Mouse (Mus musculus): ENCODE measurements at regions not wholly inside any gene's neighbourhood (a gene's known extent, or its start where the extent isn't known, plus 50 kb on each side); places are given as distances from the start of the nearest gene placed in this dataset.

DNA sequence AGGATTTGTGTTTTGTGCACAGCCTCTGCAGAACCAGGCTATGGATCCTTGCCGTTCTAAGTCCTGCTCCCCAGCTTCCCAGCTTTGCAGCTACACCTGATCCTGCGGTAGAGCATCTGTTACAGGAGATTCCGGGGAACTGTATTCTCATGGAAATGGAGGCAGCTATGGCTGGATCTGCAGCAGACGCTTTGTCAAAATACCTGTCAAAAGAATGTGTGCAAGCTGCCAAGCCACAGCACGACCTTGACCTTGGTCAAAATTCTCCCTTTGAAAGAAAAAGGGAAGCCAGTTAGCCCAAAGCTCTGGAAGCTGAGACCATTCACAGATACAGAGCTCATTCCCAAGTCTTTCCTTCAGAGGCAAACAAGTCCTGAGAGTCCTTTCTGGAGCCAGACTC, 255.3 kb downstream of the Med13l start:
- Histone ChIP-seq H3K36me3 (replicated peaks; ENCODE audit: control insufficient read depth, insufficient read depth) (no peaks in the 10 kb centered on the region), H3K27ac (no peak overlapping the region), H3K27me3 (ENCODE audit: control insufficient read depth, insufficient read depth, low read length) (no peaks in the 10 kb centered on the region), H3K9me3 (ENCODE audit: control insufficient read depth, low read length) (no peaks in the 10 kb centered on the region), H3K4me1 (replicated peaks; ENCODE audit: control insufficient read depth, insufficient read depth, low read length) (no peaks in the 10 kb centered on the region), H3K9ac (no peak overlapping the region), H3K4me2 (replicated peaks) (no peak overlapping the region), H3K4me3 (replicated peaks; ENCODE audit: low read length) (no peak overlapping the region)
- WGBS = 67% methylated on average over 5 of the region's 5 CpGs
- no peak for ATAC-seq (ENCODE audit: low FRiP score)
- DNase-seq (ENCODE audit: low spot score) = no peak

DNA sequence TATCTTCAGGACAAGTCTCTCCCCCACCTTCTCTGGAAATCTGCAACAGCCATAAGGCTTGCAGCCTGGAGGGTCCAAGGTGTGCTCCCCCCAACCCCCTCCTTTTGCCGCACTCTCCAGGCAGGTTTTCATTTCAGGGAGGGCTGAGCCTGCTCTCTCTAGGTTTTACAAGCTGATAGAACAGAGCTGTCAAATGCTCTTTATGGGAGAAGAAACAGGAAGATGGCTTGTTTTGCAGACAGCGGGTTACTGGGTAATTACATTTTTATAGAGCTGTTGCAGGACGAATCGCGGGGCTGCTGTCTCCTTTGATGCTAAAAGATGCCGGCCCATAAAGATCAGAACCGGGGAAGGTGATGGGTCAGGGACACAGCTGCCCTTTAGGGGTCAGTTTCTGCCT, 257.8 kb downstream of the Med13l start:
- H3K9me3 ChIP-seq (ENCODE audit: control insufficient read depth, low read length) = peaks cover 5% of the 10 kb centered on the region; the same call in 1 of the 2 replicates
- DNase-seq (ENCODE audit: low spot score) (no peak), ATAC-seq (ENCODE audit: low FRiP score) (no peak)
- H3K27me3 ChIP-seq (ENCODE audit: control insufficient read depth, insufficient read depth, low read length) = no peaks in the 10 kb centered on the region
- H3K36me3 ChIP-seq (replicated peaks; ENCODE audit: control insufficient read depth, insufficient read depth) = no peaks in the 10 kb centered on the region
- 65% methylated on average over 7 of the region's 7 CpGs for whole genome bisulfite sequencing
- no peak overlapping the region for H3K4me2 ChIP-seq (replicated peaks)
- no peak overlapping the region for H3K9ac ChIP-seq
- H3K27ac ChIP-seq = no peak overlapping the region
- H3K4me3 ChIP-seq (replicated peaks; ENCODE audit: low read length) = no peak overlapping the region
- H3K4me1 ChIP-seq (replicated peaks; ENCODE audit: control insufficient read depth, insufficient read depth, low read length) = no peaks in the 10 kb centered on the region

DNA sequence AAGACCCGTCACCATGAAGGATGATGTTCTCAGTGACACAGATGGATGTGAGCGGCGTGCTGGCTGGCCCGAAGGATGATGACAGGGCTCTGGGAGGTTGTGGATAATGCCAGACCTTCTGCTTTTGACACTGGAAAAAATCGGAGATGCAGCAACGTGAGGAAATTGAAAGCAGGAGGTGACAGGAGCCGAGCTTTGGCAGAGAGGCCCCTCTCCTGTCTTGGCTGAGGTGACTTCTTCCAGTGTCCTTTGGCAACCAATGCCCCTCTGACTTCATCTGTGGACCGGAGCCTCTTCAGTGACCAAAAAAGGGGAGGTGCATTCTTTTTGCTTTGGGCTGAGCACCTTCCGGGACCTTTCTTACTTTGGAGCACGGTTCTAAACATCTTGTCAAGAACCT, 264.3 kb downstream of the Med13l start:
- DNase-seq (ENCODE audit: low spot score) = no peak
- H3K4me3 ChIP-seq (replicated peaks; ENCODE audit: low read length) = no peak overlapping the region
- WGBS = 86% methylated on average over 10 of the region's 10 CpGs
- no peak for ATAC-seq (ENCODE audit: low FRiP score)
- no peaks in the 10 kb centered on the region for H3K36me3 ChIP-seq (replicated peaks; ENCODE audit: control insufficient read depth, insufficient read depth)
- no peak overlapping the region for H3K9ac ChIP-seq
- no peak overlapping the region for H3K27ac ChIP-seq
- H3K4me2 ChIP-seq (replicated peaks) = no peak overlapping the region
- H3K4me1 ChIP-seq (replicated peaks; ENCODE audit: control insufficient read depth, insufficient read depth, low read length) = no peaks in the 10 kb centered on the region
- no peaks in the 10 kb centered on the region for H3K27me3 ChIP-seq (ENCODE audit: control insufficient read depth, insufficient read depth, low read length)
- peaks cover 5% of the 10 kb centered on the region; the same call in 1 of the 2 replicates for H3K9me3 ChIP-seq (ENCODE audit: control insufficient read depth, low read length)

DNA sequence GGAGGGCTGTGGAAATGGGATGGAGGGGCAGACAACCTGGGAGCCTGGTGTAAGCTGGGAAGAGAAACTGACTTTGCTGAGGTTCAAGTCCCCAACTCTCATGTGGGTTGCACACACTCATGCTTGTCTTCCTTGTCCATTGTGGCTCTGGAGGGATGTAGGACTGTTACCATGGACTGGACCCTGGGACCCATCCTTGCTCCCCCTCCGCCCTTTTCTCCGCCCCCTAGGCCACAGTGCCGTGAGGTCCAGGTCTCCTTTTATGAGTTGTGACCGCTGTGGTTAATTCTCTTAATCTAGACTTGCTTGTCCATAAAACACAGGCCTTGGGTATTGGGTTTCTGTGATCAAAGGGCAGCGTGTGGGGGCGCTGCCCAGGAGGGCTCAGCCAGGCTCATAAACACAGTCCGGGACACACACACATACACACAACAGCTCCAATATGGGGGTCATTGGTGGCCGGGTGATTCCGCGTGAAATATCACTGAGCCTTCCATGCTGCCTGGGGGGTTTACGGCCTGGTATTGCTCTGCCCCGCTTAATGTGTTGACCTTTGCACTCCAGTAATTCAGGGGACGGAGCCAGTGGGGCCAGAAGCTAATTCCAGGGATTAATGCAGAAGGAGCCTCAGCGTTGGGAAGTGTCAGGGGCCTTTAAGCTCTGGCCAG, 268.7 kb downstream of the Med13l start:
- ATAC-seq (ENCODE audit: low FRiP score) (no peak), DNase-seq (ENCODE audit: low spot score) (no peak)
- Histone ChIP-seq H3K27me3 (ENCODE audit: control insufficient read depth, insufficient read depth, low read length) (no peaks in the 10 kb centered on the region), H3K9ac (no peak overlapping the region), H3K4me2 (replicated peaks) (no peak overlapping the region), H3K4me1 (replicated peaks; ENCODE audit: control insufficient read depth, insufficient read depth, low read length) (no peaks in the 10 kb centered on the region), H3K27ac (no peak overlapping the region), H3K36me3 (replicated peaks; ENCODE audit: control insufficient read depth, insufficient read depth) (no peaks in the 10 kb centered on the region), H3K9me3 (ENCODE audit: control insufficient read depth, low read length) (no peaks in the 10 kb centered on the region), H3K4me3 (replicated peaks; ENCODE audit: low read length) (no peak overlapping the region)
- WGBS = 61% methylated on average over 14 of the region's 14 CpGs

DNA sequence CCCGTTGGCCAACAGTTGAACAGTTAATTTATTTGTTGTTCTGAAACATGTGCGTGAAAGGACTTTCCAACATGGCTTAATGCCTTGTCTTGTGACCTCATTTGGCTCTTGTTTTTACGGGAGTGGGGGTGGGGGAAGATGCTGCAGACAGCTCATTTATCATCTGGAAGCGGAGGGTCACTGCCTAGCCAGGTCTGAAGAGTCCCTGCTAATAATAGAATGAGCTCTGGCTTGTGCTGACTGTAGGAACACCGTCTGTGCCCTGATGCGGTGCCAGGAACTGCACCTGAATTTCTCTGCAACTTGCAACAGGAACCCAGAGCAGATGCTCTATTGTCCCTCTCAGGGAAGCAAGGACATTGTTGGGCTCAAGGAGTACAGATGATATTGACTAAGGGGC, 272.2 kb downstream of the Med13l start:
- DNase-seq (ENCODE audit: low spot score) (no peak), ATAC-seq (ENCODE audit: low FRiP score) (no peak)
- no peak overlapping the region for H3K27ac ChIP-seq
- H3K9me3 ChIP-seq (ENCODE audit: control insufficient read depth, low read length) = no peaks in the 10 kb centered on the region
- whole genome bisulfite sequencing = 35% methylated on average over 6 of the region's 6 CpGs
- H3K4me1 ChIP-seq (replicated peaks; ENCODE audit: control insufficient read depth, insufficient read depth, low read length) = no peaks in the 10 kb centered on the region
- no peak overlapping the region for H3K9ac ChIP-seq
- H3K4me3 ChIP-seq (replicated peaks; ENCODE audit: low read length) = no peak overlapping the region
- no peak overlapping the region for H3K4me2 ChIP-seq (replicated peaks)
- no peaks in the 10 kb centered on the region for H3K36me3 ChIP-seq (replicated peaks; ENCODE audit: control insufficient read depth, insufficient read depth)
- no peaks in the 10 kb centered on the region for H3K27me3 ChIP-seq (ENCODE audit: control insufficient read depth, insufficient read depth, low read length)

DNA sequence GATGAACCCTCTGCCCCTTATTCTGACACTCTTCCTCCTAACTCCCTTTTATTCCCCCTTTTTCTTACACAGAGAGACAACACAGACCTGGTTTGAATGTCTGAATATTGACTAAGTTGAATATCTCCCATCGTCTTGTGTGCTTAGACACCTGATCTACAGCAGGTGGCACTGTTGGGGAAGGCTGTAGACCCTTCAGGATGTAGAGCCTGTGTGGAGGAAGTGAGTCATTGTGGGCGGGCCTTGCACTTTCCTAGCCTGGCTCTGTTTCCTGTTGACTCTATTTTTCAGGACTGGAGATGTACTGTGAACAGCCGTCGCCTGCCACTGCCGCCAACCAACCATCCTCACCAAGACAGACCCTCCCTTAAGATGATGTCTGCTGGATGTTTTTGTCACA, 273.6 kb downstream of the Med13l start:
- 94% methylated on average over 5 of the region's 5 CpGs for WGBS

DNA sequence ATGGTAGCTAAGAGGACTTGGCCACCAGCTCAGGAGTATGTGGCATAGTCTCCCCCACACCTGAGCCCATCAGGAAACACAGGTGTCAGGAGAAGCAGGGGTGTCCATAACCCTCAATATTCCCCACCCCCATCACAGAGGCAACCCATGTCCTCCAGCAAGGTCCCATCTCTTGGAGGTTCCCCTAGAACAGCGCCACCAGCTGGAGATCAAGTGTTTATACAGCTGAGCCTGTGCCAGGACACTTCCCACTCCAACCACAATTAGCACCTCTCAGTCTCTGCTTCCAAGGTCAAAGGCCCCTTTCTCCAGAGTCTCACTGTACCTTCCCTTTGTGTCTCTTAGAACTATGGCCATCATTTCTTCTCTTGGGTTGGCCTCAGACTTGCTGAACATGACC, 276.5 kb downstream of the Med13l start:
- no peaks in the 10 kb centered on the region for H3K36me3 ChIP-seq (replicated peaks; ENCODE audit: control insufficient read depth, insufficient read depth)
- no peaks in the 10 kb centered on the region for H3K27me3 ChIP-seq (ENCODE audit: control insufficient read depth, insufficient read depth, low read length)
- H3K4me2 ChIP-seq (replicated peaks) = no peak overlapping the region
- ATAC-seq (ENCODE audit: low FRiP score) (no peak), DNase-seq (ENCODE audit: low spot score) (no peak)
- no peaks in the 10 kb centered on the region for H3K4me1 ChIP-seq (replicated peaks; ENCODE audit: control insufficient read depth, insufficient read depth, low read length)
- no peak overlapping the region for H3K9ac ChIP-seq
- 58% methylated on average over 1 of the region's 1 CpGs for WGBS
- no peak overlapping the region for H3K4me3 ChIP-seq (replicated peaks; ENCODE audit: low read length)
- no peaks in the 10 kb centered on the region for H3K9me3 ChIP-seq (ENCODE audit: control insufficient read depth, low read length)
- no peak overlapping the region for H3K27ac ChIP-seq

More for the DNA sequence above, 273.6 kb downstream of the Med13l start:
- H3K27me3 ChIP-seq (ENCODE audit: control insufficient read depth, insufficient read depth, low read length) = no peaks in the 10 kb centered on the region
- ATAC-seq (ENCODE audit: low FRiP score) (no peak), DNase-seq (ENCODE audit: low spot score) (no peak)
- no peak overlapping the region for H3K4me3 ChIP-seq (replicated peaks; ENCODE audit: low read length)
- H3K27ac ChIP-seq = no peak overlapping the region
- H3K4me1 ChIP-seq (replicated peaks; ENCODE audit: control insufficient read depth, insufficient read depth, low read length) = no peaks in the 10 kb centered on the region
- no peaks in the 10 kb centered on the region for H3K9me3 ChIP-seq (ENCODE audit: control insufficient read depth, low read length)
- H3K4me2 ChIP-seq (replicated peaks) = no peak overlapping the region
- no peak overlapping the region for H3K9ac ChIP-seq
- H3K36me3 ChIP-seq (replicated peaks; ENCODE audit: control insufficient read depth, insufficient read depth) = no peaks in the 10 kb centered on the region

DNA sequence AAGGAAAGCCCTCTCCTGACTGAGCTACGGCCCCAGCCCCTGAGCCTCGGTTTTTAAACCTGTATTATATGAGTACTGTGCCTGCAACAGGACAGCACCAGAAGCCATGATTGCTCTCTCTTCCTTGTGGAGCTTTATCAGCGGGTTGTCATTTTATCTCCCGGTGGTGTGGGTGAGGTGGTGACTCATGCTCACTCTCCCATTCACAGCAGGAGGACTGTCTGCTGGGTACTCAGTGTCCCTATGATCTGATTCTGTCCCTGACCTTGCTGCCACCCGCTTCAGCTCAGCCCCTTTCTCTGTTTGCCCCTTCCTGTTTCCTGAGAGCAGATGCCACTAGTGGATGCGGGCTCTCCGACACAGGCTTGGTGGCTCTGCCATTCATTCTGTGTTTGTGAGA, 277.9 kb downstream of the Med13l start:
- WGBS = 76% methylated on average over 7 of the region's 7 CpGs
- no peak overlapping the region for H3K27ac ChIP-seq
- H3K4me2 ChIP-seq (replicated peaks) = no peak overlapping the region
- no peak for DNase-seq (ENCODE audit: low spot score)
- no peak overlapping the region for H3K9ac ChIP-seq
- H3K9me3 ChIP-seq (ENCODE audit: control insufficient read depth, low read length) = no peaks in the 10 kb centered on the region
- H3K36me3 ChIP-seq (replicated peaks; ENCODE audit: control insufficient read depth, insufficient read depth) = no peaks in the 10 kb centered on the region
- H3K4me3 ChIP-seq (replicated peaks; ENCODE audit: low read length) = no peak overlapping the region
- ATAC-seq (ENCODE audit: low FRiP score) = no peak
- H3K27me3 ChIP-seq (ENCODE audit: control insufficient read depth, insufficient read depth, low read length) = no peaks in the 10 kb centered on the region
- H3K4me1 ChIP-seq (replicated peaks; ENCODE audit: control insufficient read depth, insufficient read depth, low read length) = no peaks in the 10 kb centered on the region

DNA sequence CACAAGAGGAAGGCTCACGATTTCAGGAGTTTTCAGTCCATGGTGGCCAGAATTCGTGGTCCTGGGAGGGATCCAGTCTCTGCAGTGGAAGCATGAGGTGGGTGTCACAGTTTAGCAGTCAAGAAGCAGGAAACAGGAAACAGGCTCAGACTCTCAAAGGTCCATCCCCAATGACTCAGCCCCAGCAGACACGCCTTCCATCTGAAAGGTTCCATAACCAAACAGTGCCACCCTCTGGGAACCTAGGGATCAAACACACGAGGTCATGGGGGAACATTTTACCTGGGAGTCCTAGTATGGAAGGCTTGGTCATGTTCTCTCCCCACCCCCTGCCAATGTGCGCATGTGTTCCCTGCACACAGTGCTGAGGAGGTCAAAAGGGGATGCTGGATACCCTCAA, 279.4 kb downstream of the Med13l start:
- DNase-seq (ENCODE audit: low spot score) = no peak
- 73% methylated on average over 5 of the region's 5 CpGs for WGBS

More for the DNA sequence above, 279.4 kb downstream of the Med13l start:
- H3K36me3 ChIP-seq (replicated peaks; ENCODE audit: control insufficient read depth, insufficient read depth) = no peaks in the 10 kb centered on the region
- H3K4me1 ChIP-seq (replicated peaks; ENCODE audit: control insufficient read depth, insufficient read depth, low read length) = no peaks in the 10 kb centered on the region
- no peak overlapping the region for H3K4me2 ChIP-seq (replicated peaks)
- H3K9me3 ChIP-seq (ENCODE audit: control insufficient read depth, low read length) = no peaks in the 10 kb centered on the region
- H3K27ac ChIP-seq = no peak overlapping the region
- no peak overlapping the region for H3K4me3 ChIP-seq (replicated peaks; ENCODE audit: low read length)
- no peaks in the 10 kb centered on the region for H3K27me3 ChIP-seq (ENCODE audit: control insufficient read depth, insufficient read depth, low read length)
- H3K9ac ChIP-seq = no peak overlapping the region
- ATAC-seq (ENCODE audit: low FRiP score) = no peak

Measured in hindbrain, embryonic 14.5 days (tissue).